Mouse (Mus musculus): ENCODE results near the gene Fdx1l.

The Fdx1l gene

DNA sequence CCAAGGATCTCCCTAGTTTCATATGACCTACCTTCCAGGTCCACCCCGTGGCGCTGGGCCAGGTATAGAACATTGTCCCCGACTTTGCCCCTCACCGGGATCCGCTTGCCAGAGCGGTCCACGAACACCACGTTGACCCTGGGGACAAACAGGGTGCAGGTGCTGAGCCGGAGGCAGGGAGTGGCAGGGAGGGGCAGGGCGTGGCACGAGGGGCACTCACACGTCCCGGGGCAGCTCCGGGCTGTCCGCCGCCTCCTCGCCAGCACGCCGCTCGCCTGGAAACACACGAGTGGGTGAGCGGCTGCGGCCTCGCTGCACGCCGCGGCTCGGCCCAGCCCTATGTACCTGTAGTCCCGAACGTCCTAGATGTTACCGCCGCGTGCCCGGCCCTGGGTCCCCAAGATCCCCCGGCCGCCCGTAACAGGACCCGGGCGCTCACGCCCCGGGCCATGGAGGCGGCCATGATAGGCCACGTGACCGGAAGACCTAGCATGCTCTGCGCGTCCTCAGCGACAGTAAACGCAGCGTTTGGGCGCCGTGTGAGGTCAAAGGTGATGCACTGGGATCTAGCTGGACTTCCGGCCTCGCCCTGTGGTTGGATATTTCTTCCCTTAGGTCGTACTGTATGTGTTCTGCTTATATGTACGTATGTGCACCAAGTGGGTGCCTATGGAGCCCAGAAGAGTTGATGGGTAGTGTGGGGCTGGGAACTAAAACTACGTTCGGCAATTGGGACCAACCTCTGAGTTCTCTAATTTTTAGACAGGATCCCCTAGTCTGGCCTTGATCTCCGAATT is at the start of gene Fdx1l, which contains the start of gene Gm49373:
Fdx1l (minus strand) TSS at position 571 of the 797 bp plus-strand sequence.
Gm49373 (minus strand) TSS at position 53 of the 797 bp plus-strand sequence.
- peak; percentile 93 to 95 for DNase-seq (ENCODE audit: low spot score in 2 of 2)

DNA sequence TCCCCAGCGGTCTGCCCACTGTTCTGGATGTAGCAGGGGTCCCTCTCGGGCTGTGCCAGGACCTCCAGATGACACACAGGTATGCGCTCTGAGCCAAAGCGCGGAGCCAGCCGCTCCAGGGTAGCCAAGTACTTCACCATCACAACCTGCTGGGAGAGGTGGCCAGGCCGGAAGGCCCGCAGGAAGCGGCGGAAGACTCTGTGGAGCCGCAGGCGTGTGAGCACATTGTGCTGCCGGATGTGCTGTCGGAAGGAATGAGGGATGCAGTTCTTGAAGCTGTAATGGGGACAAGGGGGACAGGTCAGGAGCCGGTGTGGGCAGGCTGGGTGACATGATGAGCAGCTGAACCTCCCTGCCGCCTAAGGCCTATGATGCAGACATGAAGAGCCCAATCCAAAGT is 48.1 kb upstream of the Fdx1l start:
- no peak for DNase-seq (ENCODE audit: low spot score in 2 of 2)

DNA sequence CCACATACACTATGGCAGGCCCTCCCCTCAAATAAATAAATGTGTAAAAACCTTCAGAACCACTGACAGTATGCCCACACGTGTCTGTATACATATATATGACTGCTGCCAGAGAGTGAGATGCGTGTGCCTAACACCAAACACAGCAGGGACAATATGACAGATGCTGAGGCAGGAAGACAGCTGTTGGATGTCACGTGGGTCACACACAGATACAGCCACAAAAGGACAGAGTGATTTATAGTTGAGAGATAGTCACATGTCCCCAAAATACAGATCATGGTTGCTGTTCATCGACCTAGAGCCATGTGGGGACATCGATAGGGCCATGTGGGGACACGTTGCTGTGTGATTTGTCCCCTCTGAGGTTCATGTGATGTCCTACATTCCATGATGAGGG is 43.7 kb upstream of the Fdx1l start:
- DNase-seq (ENCODE audit: low spot score in 2 of 2) = no peak

DNA sequence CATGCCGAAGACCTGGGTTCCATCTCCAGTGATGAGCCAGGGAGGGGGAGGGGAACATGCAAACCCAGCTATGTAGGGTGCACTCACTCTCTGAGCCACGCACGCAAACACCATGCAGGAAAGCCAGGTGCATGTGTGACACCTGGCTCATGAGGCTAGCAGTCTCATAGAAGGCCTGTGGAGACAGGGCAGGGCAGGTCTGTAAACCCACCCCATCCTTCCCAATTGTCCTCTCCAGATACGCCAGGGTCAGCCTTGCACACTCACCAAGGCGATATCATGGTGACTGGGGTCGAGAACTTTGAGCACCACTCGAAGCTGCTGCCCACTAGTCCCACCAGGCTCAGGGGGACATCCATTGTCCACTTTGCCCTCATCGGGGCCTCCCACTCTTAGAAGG is 41.7 kb upstream of the Fdx1l start:
- no peak for DNase-seq (ENCODE audit: low spot score in 2 of 2)

DNA sequence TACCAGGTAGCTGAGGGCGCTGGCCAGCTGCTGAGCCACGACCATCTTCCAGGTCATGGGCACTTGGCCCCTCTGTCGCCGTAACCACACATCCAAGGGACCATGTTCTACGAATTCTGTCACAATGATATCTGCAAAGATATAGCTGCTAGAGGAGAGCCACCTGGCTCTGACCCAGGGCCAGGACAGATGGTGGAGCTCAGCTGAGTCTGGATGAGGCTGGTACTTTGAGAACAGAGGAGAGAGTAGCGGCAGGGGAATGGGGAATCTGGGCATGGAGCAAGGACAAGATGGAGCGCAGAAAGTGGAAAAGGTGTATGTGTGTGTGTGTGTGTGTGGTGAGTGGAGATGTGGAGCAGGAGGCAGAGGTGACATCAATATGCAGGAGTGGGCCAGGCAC is 40.8 kb upstream of the Fdx1l start:
- DNase-seq (ENCODE audit: low spot score in 2 of 2) = no peak

DNA sequence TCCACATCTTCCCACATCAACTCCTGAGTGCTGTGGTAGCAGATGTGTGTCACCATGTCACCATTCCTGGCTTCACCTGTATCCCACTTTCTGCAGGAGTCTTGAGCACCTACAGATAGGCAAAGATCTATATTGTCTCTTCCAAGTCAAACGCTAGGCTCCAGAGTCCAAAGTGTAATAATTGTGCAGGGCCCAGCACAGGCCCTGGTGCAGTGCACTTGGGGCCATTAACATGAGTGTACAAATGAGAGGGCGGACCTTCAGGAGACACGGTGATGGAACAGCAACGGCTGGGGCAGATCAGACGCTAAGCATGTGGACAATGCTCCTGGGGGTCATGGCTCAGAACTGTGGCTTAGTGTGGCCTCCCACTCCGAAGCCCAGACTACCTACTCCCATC is 40.3 kb upstream of the Fdx1l start:
- no peak for DNase-seq (ENCODE audit: low spot score in 2 of 2)

DNA sequence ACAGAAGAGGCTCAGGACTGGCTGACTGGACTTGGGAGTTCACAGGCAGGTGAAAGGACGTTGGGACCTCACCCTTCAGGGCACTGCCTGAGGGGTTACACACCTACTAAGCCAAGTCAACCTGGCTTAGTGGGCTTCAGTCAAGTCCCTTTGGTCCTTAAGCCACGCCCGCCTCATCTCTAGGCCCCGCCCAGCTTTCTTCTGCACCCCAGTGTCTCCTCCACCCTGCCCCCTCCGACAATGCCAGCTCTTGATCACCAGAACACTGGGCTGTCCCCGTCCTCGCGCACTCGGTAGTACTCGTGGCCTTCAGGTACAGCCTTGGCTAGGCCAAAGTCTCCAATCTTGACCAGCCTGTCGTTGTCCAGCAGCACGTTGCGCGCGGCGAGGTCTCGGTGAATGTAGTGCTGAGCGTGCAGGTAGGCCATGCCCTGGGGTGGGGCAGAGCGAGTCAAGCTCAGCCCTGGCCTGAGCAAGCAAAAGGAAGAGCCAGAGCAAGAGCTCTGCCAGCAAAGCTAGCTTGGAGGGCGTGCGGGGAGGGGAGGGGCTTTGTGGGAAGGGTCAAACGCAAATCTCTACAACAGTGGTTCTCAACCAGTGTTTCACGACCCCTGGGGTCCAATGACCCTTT is 34.3 kb upstream of the Fdx1l start:
- no peak for DNase-seq (ENCODE audit: low spot score in 2 of 2)

DNA sequence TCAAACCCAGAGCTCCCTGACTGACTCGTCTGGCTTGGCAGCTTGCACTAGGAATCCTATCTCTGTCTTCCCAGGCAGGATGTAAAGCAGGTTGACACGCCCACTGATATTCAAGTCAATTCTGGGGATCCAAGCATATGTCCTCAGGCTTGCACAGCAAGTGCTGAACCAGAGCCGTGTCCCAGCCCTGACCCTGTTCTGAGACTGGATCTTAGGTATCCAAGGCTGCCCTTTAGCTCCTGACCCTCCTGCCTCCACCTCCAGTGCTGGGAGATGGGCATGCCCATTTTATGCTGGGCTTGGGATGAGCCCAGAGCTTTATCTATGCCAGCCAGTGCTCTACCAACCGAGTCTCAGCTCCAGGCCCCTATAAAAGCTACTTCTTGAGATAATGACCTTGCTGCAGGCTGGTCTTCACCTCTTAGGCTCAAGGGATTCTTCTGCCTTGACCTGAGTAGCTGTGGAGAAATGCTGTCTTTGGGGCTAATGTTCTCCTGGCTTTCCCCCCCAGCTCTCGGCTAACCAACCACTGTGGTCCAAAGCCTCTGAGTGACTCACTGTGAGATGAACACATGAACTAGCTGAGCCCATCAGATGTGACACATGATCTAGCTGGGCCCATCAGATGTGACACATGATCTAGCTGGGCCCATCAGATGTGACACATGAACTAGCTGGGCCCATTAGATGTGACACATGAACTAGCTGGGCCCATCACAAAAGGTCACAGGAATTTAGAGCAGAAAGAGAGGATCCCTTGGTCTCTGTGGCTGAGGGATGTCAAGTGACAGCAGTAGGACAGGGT is 32.5 kb upstream of the Fdx1l start:
- peak in 1 of 2 experiments; percentile 23 for DNase-seq (ENCODE audit: low spot score in 2 of 2)

DNA sequence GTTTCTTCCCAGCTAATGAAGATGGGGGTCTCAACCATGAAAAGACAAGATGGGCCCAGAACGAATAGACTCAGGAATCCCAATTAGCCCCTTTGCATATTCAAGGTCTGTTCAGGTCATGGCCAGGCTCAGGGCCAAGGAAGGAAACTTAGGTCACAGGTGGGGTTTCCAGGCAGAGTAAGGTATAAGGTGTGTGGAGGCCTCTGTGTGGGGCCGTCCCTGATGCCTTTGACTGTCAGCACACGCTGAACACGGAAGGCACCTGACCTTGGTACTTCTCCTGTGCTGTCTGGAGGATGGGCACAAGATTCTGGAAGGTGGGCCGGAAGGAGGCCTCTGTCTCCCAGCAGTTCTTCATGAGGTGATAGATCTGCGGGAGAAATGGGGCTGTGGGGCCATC is 31.4 kb upstream of the Fdx1l start:
- no peak for DNase-seq (ENCODE audit: low spot score in 2 of 2)

DNA sequence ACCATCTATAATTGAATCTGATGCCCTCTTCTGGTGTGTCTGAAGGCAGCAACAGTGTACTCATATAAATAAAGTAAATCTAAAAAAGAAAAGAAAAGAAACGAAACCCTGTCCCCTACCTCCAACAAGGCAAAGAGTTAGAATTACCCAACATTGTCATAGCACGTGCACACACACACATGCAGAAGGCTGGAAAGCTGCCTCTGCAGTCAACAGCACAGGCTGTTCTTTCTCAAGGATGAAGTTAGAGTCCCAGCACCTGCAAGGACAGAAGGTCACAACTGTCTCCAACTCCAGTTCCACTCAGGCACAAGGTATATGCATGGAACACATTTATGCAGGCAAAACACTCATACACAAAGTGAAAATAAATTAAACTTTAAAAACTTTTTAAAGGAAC is 28.7 kb upstream of the Fdx1l start:
- DNase-seq (ENCODE audit: low spot score in 2 of 2) = no peak

DNA sequence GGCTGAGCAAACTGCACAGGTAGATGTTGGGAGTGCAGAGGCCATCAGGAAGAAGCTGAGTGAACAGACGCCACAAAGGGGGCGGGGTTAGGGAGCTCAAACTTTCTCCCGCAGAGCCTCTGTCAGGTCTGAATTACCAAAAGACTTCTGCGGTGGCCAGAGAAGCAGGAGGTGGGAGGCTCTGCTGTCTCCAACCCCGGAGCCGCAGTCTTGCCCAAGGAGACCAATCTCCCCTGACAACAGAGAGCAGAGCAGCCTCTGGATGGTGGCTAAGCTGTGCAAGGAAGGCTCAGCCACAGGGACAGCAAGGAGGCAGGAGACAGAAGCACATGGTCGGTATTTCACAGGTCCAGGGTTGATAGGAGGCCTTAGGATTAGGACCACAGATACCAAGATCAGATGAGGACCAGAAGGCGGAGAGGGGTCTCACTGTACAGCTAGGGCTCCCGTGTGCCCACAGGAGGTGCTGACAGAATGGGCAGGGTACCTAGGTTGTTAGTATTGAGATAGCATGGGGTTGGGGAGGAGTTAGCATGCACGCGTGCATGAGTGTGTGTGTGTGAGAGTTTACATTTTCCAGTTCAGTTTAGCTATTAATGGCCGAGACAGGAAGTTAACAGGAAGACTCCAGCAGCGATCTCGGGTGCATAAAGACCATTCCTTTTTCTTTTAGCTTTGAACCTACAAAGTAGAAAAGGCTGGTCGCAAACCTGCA is 27.2 kb upstream of the Fdx1l start:
- no peak for DNase-seq (ENCODE audit: low spot score in 2 of 2)

DNA sequence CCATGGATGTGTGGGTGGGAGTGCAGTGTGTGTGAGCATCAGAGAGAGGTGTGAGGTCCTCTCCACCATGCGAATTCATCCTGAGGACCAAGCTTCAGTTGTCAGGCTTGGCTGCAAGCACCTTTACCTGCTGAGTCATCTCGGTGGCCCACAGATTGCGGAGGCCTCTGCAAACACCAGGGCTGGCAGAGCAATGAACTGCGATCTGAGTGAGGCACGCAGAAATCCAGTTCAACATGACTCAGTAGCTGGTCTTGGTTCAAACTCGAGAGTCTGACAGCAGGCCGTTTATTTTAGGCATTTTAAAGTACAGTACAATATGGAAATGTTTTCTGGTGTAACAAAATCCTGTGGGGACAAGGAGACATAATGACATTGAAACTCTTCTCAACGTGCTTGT is 24.4 kb upstream of the Fdx1l start:
- peak; percentile 74 to 75 for DNase-seq (ENCODE audit: low spot score in 2 of 2)

DNA sequence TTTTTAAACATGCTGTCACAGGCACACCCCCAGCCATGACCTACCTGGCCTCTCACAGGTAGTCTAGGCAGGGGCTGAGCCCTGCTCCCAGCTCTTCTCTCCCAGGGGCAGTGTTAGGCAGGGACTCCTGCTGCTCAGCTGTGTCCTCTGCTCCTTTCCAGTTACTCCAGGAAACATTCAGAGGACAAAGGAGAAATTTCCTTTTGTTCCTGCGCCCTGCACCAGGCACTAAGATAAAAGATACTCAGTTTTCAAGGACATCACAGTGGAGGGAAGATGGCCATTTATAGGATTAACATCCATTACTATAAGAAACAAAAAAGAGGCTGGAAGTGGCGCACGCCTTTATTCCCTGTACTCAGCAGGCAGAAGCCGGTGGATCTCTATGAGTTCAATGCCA is 22.5 kb upstream of the Fdx1l start:
- DNase-seq (ENCODE audit: low spot score in 2 of 2) = no peak

DNA sequence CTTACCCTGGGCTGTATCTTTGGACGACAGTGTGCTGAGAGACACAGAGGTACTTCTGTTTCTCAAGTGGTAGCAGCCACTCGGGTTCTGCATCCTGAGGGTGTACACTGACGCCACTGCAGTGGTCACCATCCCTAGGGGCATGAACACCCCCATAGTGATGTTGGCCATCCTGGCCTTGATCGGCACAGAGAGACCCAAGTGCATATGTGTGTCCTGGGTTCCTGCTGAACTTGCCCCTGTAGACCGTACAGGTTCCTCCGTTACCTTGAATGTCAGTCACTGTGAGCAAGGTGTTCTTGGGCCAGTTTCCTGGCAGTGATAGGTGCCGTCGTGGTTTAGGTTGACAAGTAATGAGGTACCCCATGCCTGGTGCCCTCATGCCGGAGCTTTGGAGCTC is 20.0 kb upstream of the Fdx1l start:
- no peak for DNase-seq (ENCODE audit: low spot score in 2 of 2)

DNA sequence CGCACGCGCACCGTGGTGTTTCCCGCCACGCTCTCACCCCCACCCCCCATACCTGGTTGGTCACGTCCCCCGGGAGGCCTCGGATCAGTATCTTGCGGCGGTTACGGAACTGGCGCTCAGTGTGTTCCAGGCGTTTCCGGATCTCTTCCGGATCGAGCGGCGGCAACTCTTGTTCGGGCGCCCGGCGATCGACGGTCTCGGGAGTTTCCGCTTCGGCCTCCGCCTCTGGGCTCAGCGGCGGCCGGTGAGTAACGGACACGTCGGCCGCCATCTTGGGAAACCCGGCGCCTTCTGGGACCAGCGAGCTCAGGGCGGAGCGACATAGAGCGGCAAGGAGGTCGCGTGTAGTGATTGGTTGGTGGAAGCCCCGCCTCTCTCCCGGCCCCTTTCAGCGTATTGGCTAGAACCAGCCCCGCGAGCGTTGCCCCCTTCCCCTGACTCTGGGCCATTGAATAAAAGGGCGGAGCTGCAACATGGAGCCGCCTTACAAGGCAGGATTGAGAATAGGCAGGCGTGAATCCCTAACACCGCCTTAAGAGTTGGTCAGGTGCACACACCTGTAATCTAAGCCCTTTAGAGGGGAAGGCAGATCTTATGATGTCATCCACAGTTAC is 18.4 kb upstream of the Fdx1l start, which contains the start of the genes Gm38431 and Raver1:
Gm38431 (minus strand) TSS at position 291 of the 614 bp plus-strand sequence.
Raver1 (minus strand) TSS at position 302 of the 614 bp plus-strand sequence.
- DNase-seq (ENCODE audit: low spot score in 2 of 2) = peak; percentile 96 to 97

DNA sequence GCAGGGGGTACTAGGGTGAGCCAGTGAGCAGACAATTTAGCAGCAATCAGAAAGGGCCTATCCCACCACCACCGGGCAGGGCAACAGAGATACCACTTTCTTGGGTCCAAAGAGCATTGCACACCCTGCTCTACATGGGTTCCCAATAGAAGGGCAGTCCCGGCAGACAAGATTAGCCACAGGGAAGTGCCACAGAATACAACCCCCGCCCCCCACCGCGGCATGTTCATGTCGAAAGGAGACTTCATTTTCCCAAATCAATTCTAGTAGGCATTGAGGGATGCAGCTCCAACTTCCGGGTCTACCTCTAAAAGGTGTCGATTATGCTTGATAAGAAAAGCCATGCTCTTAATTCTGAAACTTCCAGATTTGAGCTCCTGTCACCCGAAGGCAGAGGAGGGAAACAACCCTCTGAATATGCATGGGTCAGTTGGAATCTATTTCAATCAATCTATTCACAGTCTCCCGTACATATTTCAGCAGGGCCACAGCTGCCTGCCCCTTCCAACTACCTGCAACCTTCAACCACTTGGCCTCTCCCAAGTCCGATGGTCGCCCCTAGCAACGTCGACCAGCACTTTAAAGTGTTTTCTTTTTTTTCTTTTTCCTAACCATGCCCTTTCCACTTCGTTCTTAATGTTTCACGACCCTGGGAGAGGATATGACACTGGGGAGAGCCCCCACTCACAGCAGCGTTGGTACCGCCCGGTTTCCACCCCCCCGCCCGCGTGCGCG is 17.7 kb upstream of the Fdx1l start:
- peak in 1 of 2 experiments; percentile 20 for DNase-seq (ENCODE audit: low spot score in 2 of 2)

DNA sequence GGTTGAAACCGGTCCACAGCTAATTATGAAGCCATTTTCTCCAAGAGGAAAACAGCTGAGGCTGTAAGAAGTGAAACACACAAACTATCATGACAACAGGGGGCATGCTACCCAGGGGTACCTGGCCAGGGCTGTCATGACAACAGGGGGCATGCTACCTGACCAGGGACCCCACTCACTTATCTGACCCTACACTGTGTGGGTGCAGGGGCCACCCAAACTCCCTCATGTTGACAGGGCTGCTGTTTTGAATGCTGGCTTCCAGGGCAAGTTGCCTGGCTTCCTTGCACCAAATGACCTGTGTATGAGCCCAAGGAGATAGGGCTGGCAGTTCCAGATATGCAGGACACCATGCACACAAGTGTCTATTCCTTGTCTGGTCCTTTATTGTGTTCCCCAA is 17.1 kb upstream of the Fdx1l start:
- DNase-seq (ENCODE audit: low spot score in 2 of 2) = no peak

DNA sequence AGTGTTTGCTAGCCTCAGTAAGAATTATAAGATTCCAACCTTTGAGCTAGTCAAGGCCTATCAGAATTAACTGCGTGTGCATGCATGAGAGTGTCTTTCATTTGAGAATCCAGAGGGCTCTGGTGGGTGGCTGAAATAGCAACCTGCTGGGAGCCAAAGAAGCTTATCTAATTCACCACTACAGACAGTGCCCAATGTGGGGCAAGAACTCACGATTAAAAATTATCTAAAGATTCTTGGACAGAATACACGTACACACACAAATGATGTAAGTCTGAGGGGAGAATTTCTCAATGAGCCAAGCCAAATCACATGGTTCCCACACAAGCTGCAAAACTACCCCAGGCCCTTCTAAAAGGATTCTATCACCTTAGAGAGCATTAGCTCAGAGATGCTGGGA is 9.9 kb upstream of the Fdx1l start:
- no peak for DNase-seq (ENCODE audit: low spot score in 2 of 2)

DNA sequence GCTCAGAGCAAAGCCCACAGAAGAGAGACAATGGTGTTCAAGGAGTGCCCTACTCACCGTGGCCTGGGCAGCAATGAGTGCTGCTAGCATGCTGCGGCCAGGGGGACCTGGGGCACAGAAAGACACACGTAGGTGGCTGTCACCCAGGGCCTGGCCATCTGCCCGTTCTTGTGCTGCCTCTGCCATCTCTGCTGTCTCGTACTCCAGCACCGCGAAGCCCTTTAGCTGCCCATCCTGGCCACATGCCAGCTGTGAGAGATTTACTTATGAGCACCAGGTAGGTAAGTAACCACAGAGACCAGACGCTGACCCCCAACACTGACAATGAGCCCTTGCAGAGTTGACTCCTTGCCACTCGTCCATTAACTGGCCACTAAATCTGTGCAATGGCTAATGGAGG is 7.7 kb upstream of the Fdx1l start:
- no peak for DNase-seq (ENCODE audit: low spot score in 2 of 2)

DNA sequence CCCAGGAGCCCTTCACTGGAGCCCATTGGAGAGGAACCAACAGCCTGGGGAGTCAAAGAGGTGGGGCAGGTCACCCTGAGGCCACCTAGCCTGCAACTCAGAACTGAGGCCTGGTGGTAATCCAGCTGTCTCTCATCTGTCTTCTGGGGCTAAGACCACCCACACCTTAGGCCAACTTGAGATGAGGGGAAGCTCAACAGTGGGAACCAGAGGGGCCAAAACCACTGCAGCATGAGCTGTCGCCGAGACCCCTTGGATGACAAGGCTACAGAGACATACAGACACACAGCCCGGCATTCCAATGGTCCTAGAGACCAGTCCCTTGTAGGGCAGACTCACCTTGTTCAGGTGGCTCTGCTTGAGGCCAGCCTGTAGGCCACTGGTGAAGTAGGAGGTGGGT is 2.2 kb upstream of the Fdx1l start:
- no peak for DNase-seq (ENCODE audit: low spot score in 2 of 2)

DNA sequence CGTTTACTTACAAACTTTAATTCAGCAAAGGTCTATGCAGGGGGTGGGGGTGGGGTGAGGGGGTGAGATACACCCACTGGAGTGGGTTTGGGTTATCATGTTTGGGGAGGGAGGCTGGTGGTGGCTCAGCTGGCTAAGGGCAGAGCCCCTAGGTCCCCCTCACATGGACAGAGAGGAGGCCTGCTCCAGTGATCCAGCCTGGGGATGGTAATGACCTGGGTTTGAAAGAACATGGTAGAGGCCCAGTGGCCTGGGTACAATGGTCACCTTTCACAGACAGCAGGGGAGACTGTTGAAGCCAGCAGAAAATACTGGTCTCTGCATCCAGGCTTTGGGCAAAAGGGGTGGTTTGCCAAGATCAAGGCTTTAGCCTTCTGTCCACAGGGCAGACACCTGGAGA is 759 bp upstream of the Fdx1l start:
- DNase-seq (ENCODE audit: low spot score in 2 of 2) = no peak
